Mouse (Mus musculus) lung, embryonic 14.5 days (tissue): Measurements from ENCODE around the gene Ttyh2. TPM values are rescaled to one million over a fixed set of nuclear protein-coding genes. Genes with fewer than 3 reads are reported as not detected.

Experiments used
- ATAC-seq: fragments of 200-750 bp; cut with Nextera tagmentation; 2 replicates; pipeline ENCODE4 v1.8.0; 2017; ENCODE audit warnings: mild to moderate bottlenecking, moderate TSS enrichment, moderate library complexity; ENCODE audit not compliant: insufficient read depth
- DNase-seq: peaks from one replicate; pipeline ENCODE4 v3.0.0-alpha.2; 2015
- H3K27ac ChIP-seq: fragments of 300-500 bp; sonication (generic); 2 replicates; pipeline ENCODE4 v1.5.1; 2014; ENCODE audit warnings: low read depth, mild to moderate bottlenecking, moderate library complexity
- H3K27me3 ChIP-seq: fragments of 300-500 bp; sonication (generic); 2 replicates; pipeline ENCODE4 v1.6.1; 2014; ENCODE audit warnings: low read length, control low read depth; ENCODE audit not compliant: insufficient read depth
- H3K36me3 ChIP-seq: fragments of 300-500 bp; sonication (generic); 2 replicates; pipeline ENCODE4 v1.6.1; 2014; ENCODE audit warnings: control low read depth; ENCODE audit not compliant: insufficient read depth
- H3K4me1 ChIP-seq: fragments of 300-500 bp; sonication (generic); 2 replicates; pipeline ENCODE4 v1.6.1; 2014; ENCODE audit warnings: antibody characterized with exemption, control low read depth; ENCODE audit not compliant: insufficient read depth
- H3K4me2 ChIP-seq: fragments of 300-500 bp; sonication (generic); 2 replicates; pipeline ENCODE4 v1.6.1; 2014; ENCODE audit warnings: mild to moderate bottlenecking
- H3K4me3 ChIP-seq: fragments of 300-500 bp; sonication (generic); 2 replicates; pipeline ENCODE4 v1.5.1; 2014; ENCODE audit warnings: low read depth, low read length
- H3K9ac ChIP-seq: fragments of 300-500 bp; sonication (generic); 2 replicates; pipeline ENCODE4 v1.6.1; 2014
- H3K9me3 ChIP-seq: fragments of 300-500 bp; sonication (generic); 2 replicates; pipeline ENCODE4 v1.6.1; 2016; ENCODE audit warnings: low read depth, low read length, control low read depth
- CTCF ChIP-seq: IDR thresholded peaks from 2 replicates; pipeline ENCODE4 v1.5.1; 2016; ENCODE audit warnings: antibody characterized with exemption, low read depth
- WGBS: fragments of 180-500 bp; shearing (Covaris S2); extraction: QIAGEN DNeasy Blood & Tissue Kit; methylation state at CpG from one replicate; pipeline ENCODE4 v1.1.7; 2014; 5-methylcytosine and 5-hydroxymethylcytosine counted together
- polyA plus RNA-seq: library from polyadenylated mRNA; unstranded; fragments of >200 nt; fragmentation: Nextera tagmentation; extraction: Ambion mirVana; gene quantifications from 2 replicates; pipeline ENCODE4 v1.2.1, GENCODE M21; 2014

Ttyh2 gene
- polyA plus RNA-seq, 1 experiment from 2014 or later, result 13.1 TPM

DNA sequence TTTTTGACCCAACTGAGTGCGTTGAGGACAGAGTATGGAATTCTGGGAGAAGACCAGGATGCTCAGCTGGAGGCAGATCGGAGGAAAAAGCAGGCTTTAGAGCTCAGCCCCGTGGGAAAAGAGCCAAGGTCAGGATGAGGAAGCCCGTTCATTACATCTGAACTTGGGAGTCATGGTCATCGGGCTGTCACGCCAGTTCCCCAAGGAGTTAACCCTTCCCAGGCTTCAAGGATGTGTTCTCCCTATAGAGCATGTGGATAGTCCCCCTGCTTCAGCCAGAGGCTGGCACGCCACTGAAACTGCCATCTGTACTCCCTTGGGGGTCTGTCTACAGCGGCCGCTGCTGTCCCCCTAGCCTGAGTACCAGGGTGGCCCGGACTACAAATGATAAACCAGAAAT lies 5.1 kb downstream of the Ttyh2 start:
- no peak overlapping the region for H3K4me3 ChIP-seq
- peaks cover 22% of the 10 kb centered on the region for H3K4me1 ChIP-seq
- no peaks in the 10 kb centered on the region for H3K27me3 ChIP-seq
- no peak for TF ChIP-seq CTCF
- no peaks in the 10 kb centered on the region for H3K36me3 ChIP-seq
- no peak overlapping the region for H3K4me2 ChIP-seq
- ATAC-seq (no peak), DNase-seq (peak; percentile 69)
- H3K9ac ChIP-seq, result no peak overlapping the region
- WGBS, result 41% methylated on average over 10 of the region's 10 CpGs
- no peaks in the 10 kb centered on the region for H3K9me3 ChIP-seq
- H3K27ac ChIP-seq, result no peak overlapping the region

DNA sequence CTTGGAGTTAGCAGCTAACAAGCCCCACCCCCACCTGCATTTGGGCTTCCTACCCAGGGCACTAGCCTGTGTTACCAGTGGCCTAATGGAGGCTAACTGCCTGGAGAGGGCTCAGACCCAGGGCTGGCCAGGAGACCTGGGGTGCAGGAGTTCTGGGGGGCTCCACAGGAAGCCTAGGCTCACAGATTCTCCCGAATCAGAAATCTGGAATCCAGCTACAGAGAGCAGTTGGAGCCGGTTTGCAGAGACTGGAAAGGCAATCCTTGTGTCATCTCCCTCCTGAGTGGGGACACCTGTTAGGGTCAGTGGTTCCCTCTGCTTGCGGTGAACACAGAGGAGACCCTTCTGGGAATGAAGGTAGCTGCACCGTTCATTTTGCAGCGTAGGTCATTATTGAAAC lies 5.8 kb downstream of the Ttyh2 start:
- H3K4me1 ChIP-seq, result peaks cover 22% of the 10 kb centered on the region
- H3K27ac ChIP-seq, result no peak overlapping the region

DNA sequence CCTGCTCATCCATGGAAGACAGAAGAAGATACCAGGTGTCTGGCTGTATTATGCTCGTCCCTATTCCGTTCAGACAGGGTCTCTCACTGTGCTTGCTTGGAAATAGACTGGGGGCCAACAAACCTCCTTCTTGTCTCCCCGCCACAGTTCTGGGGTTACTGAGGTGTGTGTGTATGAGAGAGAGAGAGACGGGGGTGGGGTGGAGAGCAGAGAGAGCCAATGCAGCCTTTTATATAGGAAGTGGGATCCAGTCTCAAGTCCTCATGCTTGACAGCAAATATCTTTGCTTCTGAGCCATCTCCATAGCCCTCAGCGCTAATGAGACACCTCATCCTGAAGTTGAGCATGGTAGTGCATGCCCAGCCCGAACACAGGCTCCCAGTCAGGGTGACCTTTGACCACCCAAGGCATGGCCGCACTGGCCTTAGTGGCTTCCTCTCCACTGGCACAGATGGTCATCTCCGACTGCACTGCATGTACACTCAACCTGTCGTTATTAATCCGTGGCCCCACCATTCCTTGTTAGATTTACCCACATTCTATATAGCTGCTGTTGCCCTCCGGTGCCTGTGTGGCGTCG lies 7.2 kb downstream of the Ttyh2 start:
- WGBS, result 89% methylated on average over 13 of the region's 13 CpGs
- no peak overlapping the region for H3K9ac ChIP-seq
- H3K4me3 ChIP-seq, result no peak overlapping the region
- H3K36me3 ChIP-seq, result no peaks in the 10 kb centered on the region
- no peak for DNase-seq
- ATAC-seq, result no peak
- no peaks in the 10 kb centered on the region for H3K27me3 ChIP-seq
- H3K9me3 ChIP-seq, result no peaks in the 10 kb centered on the region
- no peak for TF ChIP-seq CTCF
- H3K27ac ChIP-seq, result no peak overlapping the region
- peaks cover 14% of the 10 kb centered on the region for H3K4me1 ChIP-seq
- no peak overlapping the region for H3K4me2 ChIP-seq

More for the DNA sequence above, 5.8 kb downstream of the Ttyh2 start:
- H3K4me3 ChIP-seq, result no peak overlapping the region
- H3K27me3 ChIP-seq, result no peaks in the 10 kb centered on the region
- WGBS, result 56% methylated on average over 5 of the region's 5 CpGs
- H3K36me3 ChIP-seq, result no peaks in the 10 kb centered on the region
- DNase-seq, result no peak
- ATAC-seq, result no peak
- no peak overlapping the region for H3K4me2 ChIP-seq
- no peaks in the 10 kb centered on the region for H3K9me3 ChIP-seq
- no peak for TF ChIP-seq CTCF
- H3K9ac ChIP-seq, result no peak overlapping the region

DNA sequence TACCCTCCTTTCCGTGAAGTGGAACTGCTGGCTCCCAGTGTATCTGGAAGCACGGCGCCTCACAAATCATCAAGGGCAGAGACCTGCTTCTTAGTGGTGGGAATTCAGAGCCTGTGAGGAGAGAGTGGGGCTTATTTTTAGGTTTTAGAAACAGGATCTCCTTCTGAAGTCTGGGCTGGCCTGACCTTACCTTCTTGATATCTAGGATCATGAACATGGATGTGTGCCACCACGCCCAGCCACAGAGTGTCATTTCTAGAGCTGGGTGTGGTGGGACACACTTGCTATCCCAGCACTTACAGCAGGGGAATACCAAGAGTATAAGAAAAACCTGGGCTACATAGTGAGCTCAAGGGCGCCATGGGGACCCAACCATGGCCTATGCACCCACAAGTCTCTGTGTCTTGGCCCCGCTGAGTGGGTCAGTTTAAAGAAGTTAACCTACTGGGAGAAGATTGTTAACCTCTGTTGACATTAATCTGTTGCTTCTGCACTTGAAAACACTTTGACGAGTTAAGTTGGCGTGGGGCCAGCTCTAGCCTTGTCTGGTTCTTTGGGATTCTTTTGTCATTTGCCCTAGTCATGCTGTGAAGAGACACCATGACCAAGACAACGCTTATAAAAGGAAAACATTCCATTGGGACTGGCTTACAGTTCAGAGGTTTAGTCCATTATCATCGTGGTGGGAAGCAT lies 7.9 kb downstream of the Ttyh2 start:
- WGBS, result 78% methylated on average over 10 of the region's 10 CpGs
- TF ChIP-seq CTCF, result no peak
- Histone ChIP-seq H3K27me3 (no peaks in the 10 kb centered on the region), H3K4me1 (peaks cover 14% of the 10 kb centered on the region), H3K4me2 (no peak overlapping the region), H3K36me3 (no peaks in the 10 kb centered on the region), H3K27ac (no peak overlapping the region), H3K9me3 (no peaks in the 10 kb centered on the region), H3K4me3 (no peak overlapping the region), H3K9ac (no peak overlapping the region)
- ATAC-seq, result no peak
- no peak for DNase-seq

GRCm38 (mm10) chr11:114683722-114684621 lies 8.7 kb downstream of the Ttyh2 start:
- H3K4me1 ChIP-seq, result peaks cover 14% of the 10 kb centered on the region
- no peak overlapping the region for H3K27ac ChIP-seq
- DNase-seq, result no peak
- WGBS, result 65% methylated on average over 20 of the region's 20 CpGs
- no peaks in the 10 kb centered on the region for H3K27me3 ChIP-seq
- H3K4me2 ChIP-seq, result no peak overlapping the region
- no peaks in the 10 kb centered on the region for H3K9me3 ChIP-seq
- no peak overlapping the region for H3K9ac ChIP-seq
- H3K36me3 ChIP-seq, result no peaks in the 10 kb centered on the region
- no peak for TF ChIP-seq CTCF
- no peak overlapping the region for H3K4me3 ChIP-seq
- ATAC-seq, result peak; percentile 23

DNA sequence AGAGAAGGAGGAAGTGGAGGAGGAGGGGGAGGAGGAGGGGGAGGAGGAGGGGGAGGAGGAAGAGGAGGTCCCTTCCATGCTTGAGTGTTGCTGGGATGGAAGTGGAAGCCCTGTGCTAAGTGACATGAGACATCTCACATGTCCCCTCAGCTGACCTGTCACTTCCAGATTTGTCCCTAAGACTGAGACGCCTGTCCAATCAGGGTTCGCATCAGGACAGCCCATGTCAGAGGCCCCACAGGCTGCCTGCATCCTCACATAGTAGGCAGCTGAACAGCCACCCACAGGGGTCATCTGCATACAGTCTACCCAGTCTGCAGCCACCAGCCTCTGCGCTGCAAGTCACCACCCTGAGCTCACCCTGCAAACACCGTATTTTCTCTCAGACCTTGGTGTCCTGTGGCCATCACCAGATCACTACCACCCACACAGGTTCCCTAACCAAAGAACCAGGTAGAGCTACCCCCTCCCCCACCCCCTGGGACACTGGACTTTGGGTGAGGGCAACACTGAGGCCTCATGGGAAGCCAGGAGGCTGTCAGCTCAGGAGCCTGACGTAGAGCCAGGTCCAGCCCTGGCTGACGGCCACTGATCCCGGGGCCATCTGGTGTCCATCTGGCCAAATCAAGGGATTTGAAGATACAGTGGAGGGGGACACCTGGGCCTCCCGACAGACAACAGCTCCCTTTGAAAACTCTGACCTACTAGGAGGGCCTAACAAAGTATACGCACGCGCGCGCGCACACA lies 9.6 kb downstream of the Ttyh2 start:
- ATAC-seq, result peak; percentile 22
- no peak overlapping the region for H3K9ac ChIP-seq
- no peak for DNase-seq

More for the DNA sequence above, 9.6 kb downstream of the Ttyh2 start:
- no peak for TF ChIP-seq CTCF
- no peaks in the 10 kb centered on the region for H3K36me3 ChIP-seq
- H3K27me3 ChIP-seq, result no peaks in the 10 kb centered on the region
- H3K4me1 ChIP-seq, result peaks cover 7% of the 10 kb centered on the region
- H3K4me2 ChIP-seq, result no peak overlapping the region
- no peak overlapping the region for H3K4me3 ChIP-seq
- H3K27ac ChIP-seq, result no peak overlapping the region
- 63% methylated on average over 14 of the region's 14 CpGs for WGBS
- no peaks in the 10 kb centered on the region for H3K9me3 ChIP-seq
